Mouse (Mus musculus) CD4-positive, CD25-positive, alpha-beta regulatory T cell, adult 9 weeks (primary cell): ENCODE results near the gene Rab3gap2. TPM values are rescaled to one million over a fixed set of nuclear protein-coding genes. Genes with fewer than 3 reads are reported as not detected.

Source experiments
- polyA plus RNA-seq: library from polyadenylated mRNA; unstranded; fragments of 100-300 nt; shearing (Covaris generic); gene quantifications from one replicate; pipeline ENCODE4 v1.2.1, GENCODE M21; 2017

Rab3gap2 gene
- 43.9 TPM for polyA plus RNA-seq

DNA sequence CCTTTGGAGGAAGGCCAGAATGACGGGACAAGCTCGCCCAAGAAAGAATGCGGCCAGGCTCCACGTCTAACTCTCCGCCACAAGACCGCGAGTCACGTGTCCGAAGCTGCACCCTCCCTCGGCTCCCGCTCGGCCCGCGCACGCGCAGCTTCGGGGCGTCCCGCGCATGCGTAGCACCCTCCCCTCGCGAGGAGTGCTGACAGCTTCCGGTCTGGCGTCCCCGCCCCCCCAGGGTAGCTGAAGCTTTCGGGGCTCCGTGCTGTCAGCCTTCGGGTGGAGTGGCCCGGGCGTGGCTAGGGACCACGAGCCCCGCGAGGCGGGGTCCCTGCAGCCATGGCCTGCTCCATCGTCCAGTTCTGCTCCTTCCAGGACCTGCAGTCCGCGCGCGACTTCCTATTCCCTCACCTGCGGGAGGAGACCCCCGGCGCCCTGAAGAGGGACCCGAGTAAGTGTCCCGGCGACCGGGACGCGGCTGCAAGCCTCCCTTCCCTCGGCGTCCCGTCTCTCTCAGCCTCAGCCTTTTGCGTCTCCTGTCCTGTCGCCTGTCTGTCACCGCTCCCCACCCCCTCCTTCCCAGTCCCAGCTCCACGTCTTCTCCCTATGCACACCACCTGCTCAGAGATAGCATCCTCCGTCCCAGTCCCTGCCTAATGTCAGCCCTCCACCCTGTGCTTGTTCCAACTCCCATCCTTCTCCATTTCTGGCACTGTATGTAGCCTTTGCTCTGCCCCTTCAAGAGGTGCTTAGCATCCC is at the start of gene Rab3gap2:
Rab3gap2 (plus strand) TSS at position 209 of the 753 bp plus-strand sequence.

DNA sequence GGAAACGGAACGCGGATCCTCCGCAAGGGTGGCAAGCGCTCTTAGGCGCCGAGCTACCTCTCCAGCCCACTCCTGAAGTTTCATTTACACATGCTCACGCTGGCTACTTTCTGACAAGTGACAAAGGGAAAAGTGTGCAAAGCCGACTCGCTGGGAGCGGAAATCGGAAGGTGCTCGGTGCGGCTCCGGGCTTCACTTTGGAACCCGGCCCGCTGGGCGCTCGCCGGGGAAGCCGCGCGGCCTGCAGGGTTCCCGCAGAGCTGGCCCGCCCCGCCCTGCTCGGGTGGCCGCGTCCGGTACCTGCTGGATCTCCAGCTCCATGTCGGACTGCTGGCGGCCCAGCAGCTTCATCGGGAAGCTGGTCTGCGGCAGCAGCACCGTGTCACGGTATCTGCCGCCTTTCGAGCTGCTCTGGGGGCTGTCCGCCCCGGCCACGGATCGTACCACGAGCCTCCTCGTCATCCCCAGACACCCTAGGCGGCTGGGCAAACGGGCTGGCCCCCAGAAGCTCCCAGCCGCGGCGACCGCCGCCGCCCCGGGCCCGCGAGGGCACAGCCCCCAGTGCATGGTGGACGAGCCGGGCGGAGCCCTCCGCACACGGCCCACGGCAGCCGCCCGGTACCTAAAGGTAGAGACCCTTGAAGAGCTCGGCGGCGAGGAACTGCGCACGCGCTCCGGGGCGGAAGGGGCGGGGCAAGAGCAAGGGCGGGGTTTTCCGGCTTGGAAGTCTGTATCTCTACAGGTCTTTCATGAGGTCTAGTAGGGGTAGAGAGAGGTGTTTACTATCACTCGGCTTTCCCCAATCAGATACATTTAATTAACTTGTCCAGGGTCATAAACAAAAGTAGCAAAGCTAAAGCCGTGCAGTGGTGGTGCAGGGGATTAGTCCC is 125.0 kb downstream of the Rab3gap2 start, which contains the start of gene Iars2:
Iars2 (minus strand) TSS at position 676 of the 890 bp plus-strand sequence.

DNA sequence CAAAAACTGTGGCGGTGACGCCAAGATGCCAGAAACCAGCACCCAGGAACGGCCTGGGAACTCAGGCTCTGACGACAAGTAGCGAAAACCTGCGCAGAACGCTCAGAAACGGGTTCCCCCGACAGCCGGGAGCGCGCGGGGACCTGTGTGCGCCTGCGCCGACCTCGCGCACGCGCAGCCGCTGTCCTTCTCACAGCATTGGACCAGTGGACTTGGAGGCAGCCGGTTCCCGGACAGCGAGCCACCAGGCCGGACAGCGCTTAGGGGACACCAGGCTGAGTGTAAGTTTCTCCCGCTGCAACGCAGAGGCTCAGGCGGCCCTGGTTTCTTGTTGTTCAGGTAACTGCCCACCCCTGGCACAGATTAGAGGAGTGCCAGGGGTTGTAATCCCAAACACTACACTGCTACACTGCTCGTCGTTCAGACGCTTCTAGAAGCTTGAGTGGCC is 128.1 kb downstream of the Rab3gap2 start, which contains the start of gene Bpnt1:
Bpnt1 (plus strand) TSS at position 167 of the 448 bp plus-strand sequence.

Other genes starting within 250 kb of the Rab3gap2 start
- gene Mark1, start 204.5 kb upstream of the Rab3gap2 start, polyA plus RNA-seq = not detected
- gene Iars2, start 125.3 kb downstream of the Rab3gap2 start, polyA plus RNA-seq = 14.0 TPM
- 19.9 TPM for gene Bpnt1, start 128.0 kb downstream of the Rab3gap2 start, polyA plus RNA-seq
- gene Eprs, start 158.9 kb downstream of the Rab3gap2 start, polyA plus RNA-seq = 128 TPM